Mouse (Mus musculus) kidney, adult 2 months (tissue): Measurements from ENCODE around the gene Smim27.

Experiments used
- CTCF ChIP-seq: fragments of 200-500 bp; conservative IDR thresholded peaks from 2 replicates; pipeline ENCODE4 v1.5.1; 2011; ENCODE audit warnings: low read depth, mild to moderate bottlenecking, control low read depth, low read length, moderate library complexity, mixed read lengths; ENCODE audit not compliant: insufficient read depth, insufficient read length
- POLR2A ChIP-seq: fragments of 200-500 bp; IDR thresholded peaks from one replicate; pipeline ENCODE4 v1.6.1; 2011; ENCODE audit warnings: low read depth, low read length, control low read depth

- TF ChIP-seq POLR2A, result no peak
- TF ChIP-seq CTCF, result no peak
Measured at GRCm38 (mm10) chr4:40287415-40287814, 18.0 kb downstream of the Smim27 start.
